Mouse (Mus musculus): ENCODE results near the gene Trim9. TPM values are rescaled to one million over a fixed set of nuclear protein-coding genes. Genes with fewer than 3 reads are reported as not detected.

Gene Trim9
- polyA plus RNA-seq (2015; fragmentation: Nextera tagmentation; extraction: Ambion mirVana): 2.2 and 2.6 TPM in 2 replicates

DNA sequence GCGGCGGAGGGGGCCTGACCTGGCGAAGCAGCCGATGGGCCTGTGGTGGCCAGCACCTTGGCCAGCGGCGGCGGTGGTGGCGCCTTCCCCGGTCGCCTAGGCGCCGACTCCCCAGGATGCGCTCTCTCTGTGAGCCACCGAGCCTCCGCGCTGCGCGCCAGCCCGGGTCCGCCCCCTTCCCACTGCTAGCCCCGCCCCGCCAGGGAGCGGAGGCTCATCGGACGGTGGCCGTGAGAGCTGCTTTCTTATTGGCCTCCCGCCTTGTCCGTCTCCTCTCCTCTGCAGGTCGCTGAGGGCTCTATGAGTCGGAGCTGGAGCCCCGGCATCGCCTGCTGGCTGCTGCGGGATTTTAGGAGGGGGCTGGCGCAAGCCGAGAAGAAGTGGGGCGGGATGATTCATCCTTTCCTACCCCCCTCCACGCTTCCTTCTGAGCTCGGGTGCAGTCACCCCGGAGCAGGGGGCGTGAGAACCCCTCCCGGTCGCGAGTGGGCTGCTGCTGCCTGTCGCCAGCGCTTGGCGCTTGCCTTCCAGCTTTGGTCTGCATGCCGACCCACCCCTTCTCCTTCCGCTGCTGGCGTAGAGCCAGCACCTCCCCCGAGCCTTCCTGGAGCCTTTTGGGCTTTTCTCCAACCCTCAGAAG is at the start of gene Trim9:
TSS of gene Trim9 (minus strand) at position 413 of the 640 bp plus-strand sequence.
- Histone ChIP-seq H3K4me3 (ENCODE audit: low read length) (peak within 1 kb of the TSS; percentile 72), H3K4me2 (replicated peaks; ENCODE audit: low read depth, low read length) (peak within 1 kb of the TSS; percentile 97), H3K27ac (ENCODE audit: low read length) (no peak within 1 kb of the TSS), H3K36me3 (ENCODE audit: insufficient read depth, low read length) (no peaks in the 10 kb centered on the region), H3K9me3 (ENCODE audit: low read length) (no peaks in the 10 kb centered on the region), H3K4me1 (ENCODE audit: insufficient read depth, low read length) (peaks cover 20% of the 10 kb centered on the region), H3K9ac (replicated peaks; ENCODE audit: low read length) (peak within 1 kb of the TSS; percentile 71), H3K27me3 (ENCODE audit: insufficient read depth, low read length) (peaks cover 26% of the 10 kb centered on the region)
- 0% methylated on average over 46 of the region's 50 CpGs for WGBS
- ATAC-seq (ENCODE audit: low FRiP score, low TSS enrichment): peak; percentile 99

DNA sequence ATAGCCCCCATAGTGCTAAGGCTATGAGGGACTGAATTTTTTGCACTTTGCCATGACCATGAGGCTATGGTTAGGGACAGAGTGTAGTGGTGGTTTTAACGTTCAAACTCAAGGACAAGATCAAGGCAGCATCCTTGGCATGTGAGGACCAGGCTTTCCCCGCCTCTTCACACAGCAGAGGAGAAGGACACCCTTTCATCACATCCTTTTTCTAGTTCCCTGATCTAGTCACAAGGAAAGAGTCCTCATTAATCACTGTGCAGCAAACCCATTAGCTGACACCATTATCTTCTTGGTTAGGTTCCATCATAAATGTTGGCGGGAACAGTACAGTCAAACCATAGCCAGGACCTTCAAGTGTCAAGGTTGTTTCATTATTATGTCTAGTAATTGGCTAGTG is 47.6 kb upstream of the Trim9 start:
- 71% methylated on average over 3 of the region's 3 CpGs for WGBS
- ATAC-seq (ENCODE audit: low FRiP score, low TSS enrichment): no peak
- H3K4me3 ChIP-seq (ENCODE audit: low read length): no peak overlapping the region

DNA sequence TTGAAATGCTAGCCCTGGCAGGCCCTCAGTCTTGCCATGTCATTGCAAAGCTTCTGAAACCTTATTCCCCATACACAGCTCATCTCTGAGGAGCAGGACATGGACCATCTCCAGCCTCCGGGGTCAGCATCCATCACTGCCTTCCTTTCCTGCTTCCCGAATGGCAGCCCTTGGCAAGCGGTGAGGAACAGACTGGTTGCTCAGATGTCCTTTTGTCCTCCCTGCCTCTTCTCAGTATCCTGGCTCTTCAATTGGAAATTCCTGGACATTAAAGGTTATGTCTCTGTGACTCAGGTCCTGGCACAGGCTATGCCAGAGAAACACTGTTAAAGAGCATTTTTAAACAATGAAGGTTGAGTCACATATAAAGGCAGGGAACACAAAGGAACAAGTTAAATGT is 43.8 kb upstream of the Trim9 start:
- no peak for ATAC-seq (ENCODE audit: low FRiP score, low TSS enrichment)
- Histone ChIP-seq H3K9me3 (ENCODE audit: low read length) (no peaks in the 10 kb centered on the region), H3K4me3 (ENCODE audit: low read length) (no peak overlapping the region), H3K27me3 (ENCODE audit: insufficient read depth, low read length) (no peaks in the 10 kb centered on the region), H3K9ac (replicated peaks; ENCODE audit: low read length) (no peak overlapping the region), H3K36me3 (ENCODE audit: insufficient read depth, low read length) (no peaks in the 10 kb centered on the region), H3K4me2 (replicated peaks; ENCODE audit: low read depth, low read length) (no peak overlapping the region), H3K27ac (ENCODE audit: low read length) (no peak overlapping the region), H3K4me1 (ENCODE audit: insufficient read depth, low read length) (no peaks in the 10 kb centered on the region)
- 92% methylated on average over 3 of the region's 3 CpGs for WGBS

More for the DNA sequence above, 47.6 kb upstream of the Trim9 start:
- no peak overlapping the region for H3K9ac ChIP-seq (replicated peaks; ENCODE audit: low read length)
- no peaks in the 10 kb centered on the region for H3K9me3 ChIP-seq (ENCODE audit: low read length)
- H3K36me3 ChIP-seq (ENCODE audit: insufficient read depth, low read length): no peaks in the 10 kb centered on the region
- no peaks in the 10 kb centered on the region for H3K27me3 ChIP-seq (ENCODE audit: insufficient read depth, low read length)
- no peak overlapping the region for H3K27ac ChIP-seq (ENCODE audit: low read length)
- H3K4me2 ChIP-seq (replicated peaks; ENCODE audit: low read depth, low read length): no peak overlapping the region
- H3K4me1 ChIP-seq (ENCODE audit: insufficient read depth, low read length): no peaks in the 10 kb centered on the region

DNA sequence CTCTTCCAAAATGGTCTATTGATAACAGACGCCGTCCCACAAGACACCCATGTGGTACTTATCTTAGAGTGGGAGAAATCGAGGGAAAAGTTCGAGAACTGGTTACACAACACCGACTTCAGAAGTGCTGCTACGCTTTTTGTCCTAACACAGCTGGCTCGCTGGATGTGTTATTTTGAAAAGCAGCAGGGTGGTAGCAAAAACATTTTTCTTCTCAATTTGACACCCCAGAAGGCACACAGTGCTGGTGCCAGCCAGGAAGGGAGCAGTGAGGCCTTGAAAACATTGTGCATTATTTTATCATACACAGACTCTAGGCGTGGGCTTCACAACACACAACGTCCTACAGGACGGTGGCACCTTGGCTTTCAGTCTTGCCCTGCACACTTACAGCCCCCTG is 27.6 kb upstream of the Trim9 start:
- Histone ChIP-seq H3K4me2 (replicated peaks; ENCODE audit: low read depth, low read length) (no peak overlapping the region), H3K27me3 (ENCODE audit: insufficient read depth, low read length) (no peaks in the 10 kb centered on the region), H3K9me3 (ENCODE audit: low read length) (no peaks in the 10 kb centered on the region), H3K9ac (replicated peaks; ENCODE audit: low read length) (no peak overlapping the region), H3K4me1 (ENCODE audit: insufficient read depth, low read length) (peaks cover 3% of the 10 kb centered on the region; the same call in 1 of the 2 replicates), H3K36me3 (ENCODE audit: insufficient read depth, low read length) (no peaks in the 10 kb centered on the region), H3K27ac (ENCODE audit: low read length) (no peak overlapping the region), H3K4me3 (ENCODE audit: low read length) (no peak overlapping the region)
- ATAC-seq (ENCODE audit: low FRiP score, low TSS enrichment): no peak
- 72% methylated on average over 10 of the region's 10 CpGs for WGBS

DNA sequence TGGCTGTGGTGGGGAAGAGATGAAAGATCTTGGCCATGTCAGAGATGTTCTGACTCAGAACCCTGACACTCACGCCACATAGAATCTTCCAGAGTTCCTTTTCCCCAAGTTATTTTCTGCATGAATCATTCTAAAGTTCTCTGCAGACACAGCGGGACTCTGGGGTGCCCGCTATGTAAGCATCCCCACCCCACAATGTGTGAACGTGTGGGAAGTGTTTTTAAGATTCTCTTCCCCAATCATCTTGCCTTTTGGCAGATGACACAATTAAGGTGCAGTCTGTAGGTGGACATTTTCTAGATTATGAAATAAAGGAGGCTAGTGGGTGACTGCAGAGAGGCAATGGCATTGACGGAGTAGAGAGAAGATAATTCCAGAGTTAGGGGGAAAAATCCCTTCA is 25.5 kb upstream of the Trim9 start:
- Histone ChIP-seq H3K9ac (replicated peaks; ENCODE audit: low read length) (no peak overlapping the region), H3K27me3 (ENCODE audit: insufficient read depth, low read length) (no peaks in the 10 kb centered on the region), H3K4me1 (ENCODE audit: insufficient read depth, low read length) (peaks cover 8% of the 10 kb centered on the region; the same call in 1 of the 2 replicates), H3K27ac (ENCODE audit: low read length) (no peak overlapping the region), H3K36me3 (ENCODE audit: insufficient read depth, low read length) (no peaks in the 10 kb centered on the region), H3K4me2 (replicated peaks; ENCODE audit: low read depth, low read length) (no peak overlapping the region), H3K4me3 (ENCODE audit: low read length) (no peak overlapping the region), H3K9me3 (ENCODE audit: low read length) (no peaks in the 10 kb centered on the region)
- 90% methylated on average over 5 of the region's 5 CpGs for WGBS
- ATAC-seq (ENCODE audit: low FRiP score, low TSS enrichment): no peak

DNA sequence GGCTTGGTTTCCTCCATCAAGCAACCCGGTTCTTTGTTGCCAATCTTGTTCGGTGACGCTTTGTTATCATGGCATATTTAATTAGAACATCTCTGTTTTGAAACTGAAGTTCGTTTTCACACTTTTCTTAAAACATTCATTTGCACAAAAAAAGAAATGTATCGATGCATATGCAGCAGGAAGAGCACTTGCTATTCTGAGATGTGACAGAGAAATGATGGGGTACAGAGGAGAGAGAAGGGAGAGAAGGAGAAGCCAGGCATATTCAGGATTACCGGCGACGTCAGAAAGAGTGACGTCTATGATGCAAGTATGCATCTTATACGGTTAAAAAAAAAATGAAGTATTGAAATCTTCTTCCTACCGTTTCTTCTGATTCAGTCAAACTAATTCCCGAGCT is 21.9 kb upstream of the Trim9 start:
- 85% methylated on average over 12 of the region's 12 CpGs for WGBS

DNA sequence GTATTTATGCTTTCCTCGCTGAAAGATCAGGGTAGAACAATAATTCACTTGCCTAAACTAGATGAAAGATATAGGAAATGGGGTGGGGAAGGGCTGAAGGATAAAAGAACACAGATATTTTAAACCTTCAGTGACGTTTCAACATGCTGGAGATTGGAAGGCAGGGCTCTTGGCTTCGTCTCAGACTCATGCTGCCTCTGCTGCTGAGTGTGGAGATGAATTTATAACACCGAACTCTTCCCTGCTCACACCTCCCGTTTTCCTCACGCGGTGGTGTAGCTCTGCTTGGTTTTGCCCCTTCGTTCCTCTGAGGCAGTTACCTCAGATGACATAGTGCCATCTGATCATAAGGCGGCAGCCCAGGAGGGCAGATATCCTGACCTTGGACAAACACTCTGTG is 21.4 kb upstream of the Trim9 start:
- Histone ChIP-seq H3K36me3 (ENCODE audit: insufficient read depth, low read length) (no peaks in the 10 kb centered on the region), H3K4me2 (replicated peaks; ENCODE audit: low read depth, low read length) (no peak overlapping the region), H3K9me3 (ENCODE audit: low read length) (no peaks in the 10 kb centered on the region), H3K4me3 (ENCODE audit: low read length) (no peak overlapping the region), H3K4me1 (ENCODE audit: insufficient read depth, low read length) (peaks cover 15% of the 10 kb centered on the region), H3K27ac (ENCODE audit: low read length) (no peak overlapping the region), H3K9ac (replicated peaks; ENCODE audit: low read length) (no peak overlapping the region), H3K27me3 (ENCODE audit: insufficient read depth, low read length) (no peaks in the 10 kb centered on the region)
- ATAC-seq (ENCODE audit: low FRiP score, low TSS enrichment): no peak
- WGBS: 59% methylated on average over 9 of the region's 9 CpGs

More for the DNA sequence above, 21.9 kb upstream of the Trim9 start:
- no peaks in the 10 kb centered on the region for H3K27me3 ChIP-seq (ENCODE audit: insufficient read depth, low read length)
- no peak overlapping the region for H3K4me3 ChIP-seq (ENCODE audit: low read length)
- H3K36me3 ChIP-seq (ENCODE audit: insufficient read depth, low read length): no peaks in the 10 kb centered on the region
- no peak for ATAC-seq (ENCODE audit: low FRiP score, low TSS enrichment)
- H3K4me1 ChIP-seq (ENCODE audit: insufficient read depth, low read length): peaks cover 15% of the 10 kb centered on the region
- no peak overlapping the region for H3K4me2 ChIP-seq (replicated peaks; ENCODE audit: low read depth, low read length)
- no peak overlapping the region for H3K27ac ChIP-seq (ENCODE audit: low read length)
- no peak overlapping the region for H3K9ac ChIP-seq (replicated peaks; ENCODE audit: low read length)
- no peaks in the 10 kb centered on the region for H3K9me3 ChIP-seq (ENCODE audit: low read length)

DNA sequence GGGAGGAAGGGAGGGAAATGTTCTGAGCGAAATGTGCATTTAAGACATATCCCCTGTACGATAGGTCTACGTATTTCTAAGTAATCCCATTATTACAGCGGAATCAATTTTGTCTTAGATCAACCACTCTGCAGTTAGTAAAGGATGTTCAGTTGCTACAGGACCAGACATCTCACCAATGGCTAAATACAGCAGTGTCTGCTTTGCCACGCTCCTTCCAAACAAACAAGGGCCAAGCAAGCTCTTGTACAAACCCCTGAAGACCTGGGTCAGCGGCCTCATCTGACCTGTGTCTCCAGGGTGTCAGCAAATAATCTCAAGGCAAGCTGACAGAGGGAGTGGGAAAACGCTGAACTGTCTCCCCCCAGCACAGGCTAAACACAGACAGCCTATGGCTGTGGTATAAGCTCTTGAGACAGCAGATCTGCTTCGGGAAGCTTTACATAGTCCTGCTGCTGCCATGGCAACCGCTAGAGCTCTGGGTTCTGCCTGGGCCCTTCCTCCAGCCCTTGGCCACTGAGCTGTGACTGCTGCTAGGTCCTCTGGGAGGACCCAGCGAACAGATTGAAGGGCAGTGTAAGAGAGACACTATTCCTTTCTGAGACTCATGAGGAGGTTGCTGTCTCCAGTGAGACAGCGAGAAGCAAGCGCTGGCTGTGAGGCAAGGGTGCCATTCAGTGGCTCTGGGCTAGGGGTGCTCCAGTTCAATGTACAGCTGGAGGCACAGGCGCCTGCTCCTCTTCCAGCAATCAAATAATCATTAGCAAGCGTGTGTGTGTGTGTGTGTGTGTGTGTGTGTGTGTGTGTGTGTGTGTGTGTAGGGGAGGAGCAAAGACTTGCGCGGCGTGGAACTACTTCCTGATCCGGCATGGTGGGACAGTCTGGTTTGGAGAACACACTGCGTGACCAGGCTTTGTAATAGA is 20.2 kb upstream of the Trim9 start:
- H3K4me2 ChIP-seq (replicated peaks; ENCODE audit: low read depth, low read length): peak overlapping the region; percentile 48
- 37% methylated on average over 19 of the region's 19 CpGs for WGBS
- peak overlapping the region; percentile 75 for H3K27ac ChIP-seq (ENCODE audit: low read length)
- peak overlapping the region; percentile 30 for H3K4me3 ChIP-seq (ENCODE audit: low read length)
- H3K27me3 ChIP-seq (ENCODE audit: insufficient read depth, low read length): no peaks in the 10 kb centered on the region
- ATAC-seq (ENCODE audit: low FRiP score, low TSS enrichment): peak; percentile 99
- H3K36me3 ChIP-seq (ENCODE audit: insufficient read depth, low read length): no peaks in the 10 kb centered on the region
- H3K9ac ChIP-seq (replicated peaks; ENCODE audit: low read length): peak overlapping the region; percentile 44
- H3K9me3 ChIP-seq (ENCODE audit: low read length): no peaks in the 10 kb centered on the region
- H3K4me1 ChIP-seq (ENCODE audit: insufficient read depth, low read length): peaks cover 15% of the 10 kb centered on the region

DNA sequence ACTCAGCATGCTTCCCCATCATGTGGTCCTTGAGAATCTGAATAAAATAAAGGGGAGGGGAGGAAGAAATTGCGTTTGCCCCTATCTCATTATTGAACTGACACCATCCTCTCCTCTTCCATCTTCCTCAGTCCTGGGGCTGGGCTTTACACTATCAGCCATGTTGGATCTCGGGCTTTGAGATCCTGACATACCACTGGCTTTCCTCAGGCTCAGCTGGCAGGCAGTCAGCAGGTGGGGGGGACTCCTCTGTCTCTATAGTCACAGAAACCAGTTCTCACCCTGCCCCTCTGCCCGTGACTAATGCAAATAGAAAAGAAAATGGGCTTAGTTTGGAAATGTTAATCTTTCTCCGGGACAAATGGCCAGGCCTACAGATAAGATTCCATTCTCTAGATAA is 15.6 kb upstream of the Trim9 start:
- no peak for ATAC-seq (ENCODE audit: low FRiP score, low TSS enrichment)
- no peaks in the 10 kb centered on the region for H3K27me3 ChIP-seq (ENCODE audit: insufficient read depth, low read length)
- H3K4me2 ChIP-seq (replicated peaks; ENCODE audit: low read depth, low read length): no peak overlapping the region
- no peaks in the 10 kb centered on the region for H3K36me3 ChIP-seq (ENCODE audit: insufficient read depth, low read length)
- no peak overlapping the region for H3K4me3 ChIP-seq (ENCODE audit: low read length)
- no peak overlapping the region for H3K27ac ChIP-seq (ENCODE audit: low read length)
- H3K9ac ChIP-seq (replicated peaks; ENCODE audit: low read length): no peak overlapping the region
- 63% methylated on average over 4 of the region's 4 CpGs for WGBS
- peaks cover 9% of the 10 kb centered on the region for H3K4me1 ChIP-seq (ENCODE audit: insufficient read depth, low read length)
- H3K9me3 ChIP-seq (ENCODE audit: low read length): no peaks in the 10 kb centered on the region

DNA sequence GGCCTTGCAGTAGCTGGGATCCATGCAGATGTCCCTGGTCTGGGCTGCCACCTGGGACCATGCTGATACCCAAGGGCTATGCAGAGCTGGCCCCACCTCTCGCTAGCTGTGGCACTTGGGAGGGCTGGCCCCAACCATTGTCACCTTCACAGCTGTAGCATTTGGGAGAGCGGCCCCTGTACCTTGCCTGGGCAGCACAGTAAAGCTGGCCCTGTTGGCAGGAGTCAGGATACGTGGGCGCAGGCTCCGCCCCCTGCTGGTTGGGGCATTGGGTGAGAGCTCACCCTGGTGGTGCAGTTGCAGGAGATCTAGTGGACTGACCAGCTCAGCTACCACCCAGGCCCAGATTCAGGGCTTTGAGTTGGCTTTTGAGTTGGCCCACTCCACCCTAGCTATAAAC is 12.9 kb upstream of the Trim9 start:
- WGBS: 84% methylated on average over 5 of the region's 5 CpGs
- Histone ChIP-seq H3K9me3 (ENCODE audit: low read length) (no peaks in the 10 kb centered on the region), H3K27me3 (ENCODE audit: insufficient read depth, low read length) (no peaks in the 10 kb centered on the region), H3K27ac (ENCODE audit: low read length) (no peak overlapping the region), H3K4me3 (ENCODE audit: low read length) (no peak overlapping the region), H3K4me1 (ENCODE audit: insufficient read depth, low read length) (no peaks in the 10 kb centered on the region), H3K4me2 (replicated peaks; ENCODE audit: low read depth, low read length) (no peak overlapping the region), H3K36me3 (ENCODE audit: insufficient read depth, low read length) (no peaks in the 10 kb centered on the region), H3K9ac (replicated peaks; ENCODE audit: low read length) (no peak overlapping the region)
- no peak for ATAC-seq (ENCODE audit: low FRiP score, low TSS enrichment)

Data from kidney, embryonic 16.5 days (tissue).